Mouse (Mus musculus) C2C12 (cell line): Measurements from ENCODE around the gene Cngb1. TPM values are rescaled to one million over a fixed set of nuclear protein-coding genes. Genes with fewer than 3 reads are reported as not detected.

ENCODE experiments used
- H3K27me3 ChIP-seq: one replicate; pipeline ENCODE4 v1.6.1; 2011; ENCODE audit not compliant: control insufficient read depth, insufficient read depth, insufficient read length
- H3K36me3 ChIP-seq: one replicate; pipeline ENCODE4 v1.6.1; 2011; ENCODE audit not compliant: control insufficient read depth, insufficient read depth
- H3K4me3 ChIP-seq: one replicate; pipeline ENCODE4 v1.5.1; 2011; ENCODE audit warnings: mild to moderate bottlenecking, control low read depth; ENCODE audit not compliant: poor library complexity, insufficient read depth, severe bottlenecking
- H3K79me2 ChIP-seq: one replicate; pipeline ENCODE4 v1.6.1; 2011; ENCODE audit not compliant: control insufficient read depth, insufficient read depth
- H3K79me3 ChIP-seq: one replicate; pipeline ENCODE4 v1.6.1; 2011; ENCODE audit warnings: low read depth, control low read depth
- H3ac ChIP-seq: one replicate; pipeline ENCODE3; 2011; ENCODE audit warnings: low read depth; ENCODE audit not compliant: control insufficient read depth, insufficient read length
- CEBPB ChIP-seq: IDR thresholded peaks from one replicate; pipeline ENCODE4 v1.6.1; 2011; ENCODE audit warnings: low read depth, mild to moderate bottlenecking, control low read depth, moderate library complexity
- CTCF ChIP-seq: IDR thresholded peaks from one replicate; pipeline ENCODE4 v1.5.1; 2011; ENCODE audit not compliant: control insufficient read depth, insufficient read depth, insufficient read length
- FOSL1 ChIP-seq: IDR thresholded peaks from one replicate; pipeline ENCODE4 v1.8.0; 2011; ENCODE audit warnings: mild to moderate bottlenecking, low read length; ENCODE audit not compliant: poor library complexity, insufficient read depth, severe bottlenecking
- MAX ChIP-seq: IDR thresholded peaks from one replicate; pipeline ENCODE4 v1.6.1; 2011; ENCODE audit warnings: mild to moderate bottlenecking, control low read depth
- MYOD1 ChIP-seq: IDR thresholded peaks from one replicate; pipeline ENCODE4 v1.6.1; 2011; ENCODE audit warnings: low read depth; ENCODE audit not compliant: control insufficient read depth, insufficient read length
- MYOG ChIP-seq: IDR thresholded peaks from one replicate; pipeline ENCODE4 v1.6.1; 2011; ENCODE audit not compliant: control insufficient read depth, insufficient read length; ENCODE audit errors: extremely low read depth
- USF1 ChIP-seq: IDR thresholded peaks from one replicate; pipeline ENCODE4 v1.6.1; 2011; ENCODE audit warnings: low read depth, mild to moderate bottlenecking, control low read depth, moderate library complexity
- polyA plus RNA-seq: library from polyadenylated mRNA; unstranded; fragments of >200 nt; fragmentation: generic; extraction: Trizol; gene quantifications from one replicate; pipeline ENCODE4 v1.2.1, GENCODE M21; 2012; ENCODE audit warnings: missing spikeins

Cngb1 gene
- polyA plus RNA-seq, 1 experiment = under 0.01 TPM

DNA sequence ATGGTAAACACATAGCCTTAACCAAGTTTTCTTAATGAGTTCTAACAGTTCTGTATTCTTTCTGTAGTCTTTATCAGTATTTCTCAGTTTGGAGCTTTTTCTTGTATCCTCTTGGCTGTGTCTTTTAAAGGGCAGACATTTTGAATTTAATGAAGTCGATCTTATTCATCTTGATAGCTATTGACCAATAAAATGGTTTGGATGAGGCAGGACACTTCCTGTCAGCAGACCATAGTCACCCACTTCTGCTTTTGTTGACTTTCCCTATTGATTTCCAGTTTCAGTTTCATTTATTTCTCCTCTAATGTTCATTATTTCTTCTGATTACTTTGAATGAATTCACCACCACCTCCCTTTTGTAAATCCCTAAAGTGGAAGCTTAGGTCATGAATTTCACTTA lies 29.3 kb upstream of the Cngb1 start:
- H3K4me3 ChIP-seq = no peak overlapping the region
- TF ChIP-seq MAX (no peak), FOSL1 (no peak), CTCF (no peak), MYOD1 (no peak), USF1 (no peak)
- H3ac ChIP-seq = no peak overlapping the region
- H3K27me3 ChIP-seq = no peaks in the 10 kb centered on the region
- H3K36me3 ChIP-seq = peaks cover 35% of the 10 kb centered on the region
- peaks cover 24% of the 10 kb centered on the region for H3K79me2 ChIP-seq
- peaks cover 1% of the 10 kb centered on the region for H3K79me3 ChIP-seq

DNA sequence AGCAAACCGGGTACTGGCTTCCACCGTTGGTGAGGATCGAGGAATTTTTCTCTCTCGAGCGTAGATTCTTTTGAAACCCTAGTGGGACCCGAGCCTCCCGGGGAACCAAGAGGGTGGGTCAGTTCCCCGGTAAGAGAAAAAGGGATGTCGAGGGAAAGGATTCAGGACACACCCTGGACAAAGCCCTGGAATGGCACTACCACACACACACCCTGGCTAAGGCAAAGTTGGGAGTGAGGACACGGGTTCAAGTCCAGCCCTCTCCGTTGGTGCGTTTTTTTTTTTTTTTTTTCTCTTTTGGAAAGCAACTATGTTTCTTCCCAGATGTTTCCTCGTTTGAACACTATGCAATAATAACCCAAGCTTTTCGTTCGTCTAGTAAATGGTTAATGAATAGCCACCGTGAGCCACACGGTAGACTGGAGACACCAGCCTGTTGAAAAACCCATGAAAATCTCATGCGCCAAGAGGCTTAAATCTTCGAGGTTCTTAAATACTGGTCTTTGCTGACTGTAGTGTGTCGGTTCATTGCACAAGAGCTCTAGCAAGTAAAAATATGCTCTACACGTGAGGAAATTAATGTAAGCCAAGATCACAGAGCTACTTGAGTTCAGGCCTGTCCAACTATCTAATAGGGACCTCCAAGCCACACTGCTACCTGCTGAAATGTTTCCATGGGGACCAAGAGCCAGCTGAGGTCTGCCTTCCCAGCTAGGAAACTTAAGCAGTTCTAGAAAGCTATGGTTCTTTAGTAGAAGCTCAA lies 26.2 kb upstream of the Cngb1 start:
- Histone ChIP-seq H3K4me3 (peak overlapping the region; percentile 79), H3K79me2 (peaks cover 43% of the 10 kb centered on the region), H3K79me3 (peaks cover 12% of the 10 kb centered on the region), H3K36me3 (peaks cover 39% of the 10 kb centered on the region), H3K27me3 (no peaks in the 10 kb centered on the region), H3ac (peak overlapping the region; percentile 55)
- no peak for TF ChIP-seq CTCF

DNA sequence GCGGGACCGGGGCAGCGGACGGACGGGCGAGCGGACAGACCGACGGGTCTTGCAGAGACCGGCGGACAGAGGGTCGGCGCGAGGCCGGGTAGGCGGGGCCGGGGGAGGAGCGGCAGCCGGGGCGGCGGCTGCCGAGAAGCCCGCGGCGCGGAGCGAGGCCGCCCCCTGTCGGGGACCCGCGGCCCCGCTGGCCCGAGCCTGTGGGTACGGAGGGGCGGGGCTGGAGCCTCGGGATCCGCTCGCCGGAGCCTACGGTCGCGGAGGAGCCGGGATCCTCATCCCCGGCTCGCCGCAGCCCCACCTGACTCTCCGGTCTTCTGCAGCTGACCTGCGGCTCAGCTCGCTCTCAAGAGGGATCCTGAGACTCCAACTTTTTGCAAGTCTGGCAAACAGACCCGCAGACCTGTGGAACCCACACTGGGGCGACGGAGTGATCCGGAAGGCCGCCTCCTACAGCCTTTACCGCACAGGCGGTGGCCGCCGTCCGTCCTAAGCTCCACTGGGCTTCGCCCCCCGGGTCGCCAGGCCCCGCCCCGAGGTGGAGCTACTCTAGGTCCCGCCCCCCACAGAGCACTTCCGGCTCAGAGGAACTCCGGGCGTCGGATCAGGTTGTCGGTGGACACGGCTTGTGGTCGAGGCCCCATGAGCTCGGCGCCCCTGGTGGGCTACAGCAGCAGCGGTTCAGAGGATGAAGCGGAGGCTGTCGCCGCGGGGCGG lies 25.5 kb upstream of the Cngb1 start, which contains the start of the genes Zfp319 and Usb1:
Zfp319 (minus strand) TSS at position 231 of the 717 bp plus-strand sequence.
Usb1 (plus strand) TSS at position 565 of the 717 bp plus-strand sequence.
- no peak for TF ChIP-seq MYOG
- TF ChIP-seq CTCF = peak; percentile 90
- TF ChIP-seq MYOD1 = no peak
- no peak for TF ChIP-seq CEBPB
- no peak for TF ChIP-seq USF1
- peak within 1 kb of the TSS; percentile 79 for H3K4me3 ChIP-seq
- H3ac ChIP-seq = peak within 1 kb of the TSS; percentile 99
- H3K79me3 ChIP-seq = peaks cover 12% of the 10 kb centered on the region
- no peaks in the 10 kb centered on the region for H3K27me3 ChIP-seq
- H3K36me3 ChIP-seq = peaks cover 44% of the 10 kb centered on the region
- H3K79me2 ChIP-seq = peaks cover 43% of the 10 kb centered on the region

DNA sequence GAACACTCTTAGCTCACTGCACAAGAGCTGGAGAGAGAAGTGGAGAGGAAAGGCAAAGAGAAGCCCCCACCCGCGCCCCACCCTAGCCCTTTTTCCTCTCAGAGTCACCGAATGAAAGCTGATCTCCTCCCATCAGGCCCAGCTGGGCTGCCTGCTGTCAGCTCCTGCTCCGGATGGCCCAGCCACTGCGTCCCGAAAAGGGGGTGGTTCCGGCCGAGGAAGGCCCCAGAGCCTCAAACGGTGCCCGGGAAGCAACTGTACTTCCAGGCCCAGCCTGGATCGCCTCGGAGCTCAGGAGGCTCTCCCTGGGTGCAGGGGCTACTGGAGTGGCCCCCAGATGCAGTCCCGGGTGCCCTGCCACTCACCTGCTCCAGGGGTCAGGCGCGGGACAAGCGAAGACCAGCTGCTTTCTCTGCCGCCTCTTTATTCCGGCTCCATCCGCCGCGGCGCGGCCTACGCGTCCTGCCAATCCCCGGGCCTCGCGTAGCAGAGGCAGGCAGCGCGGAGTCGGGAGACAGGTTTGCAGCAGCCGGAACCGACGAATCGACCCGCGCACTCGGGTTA lies 24.9 kb upstream of the Cngb1 start:
- Histone ChIP-seq H3K79me3 (peaks cover 12% of the 10 kb centered on the region), H3K36me3 (peaks cover 49% of the 10 kb centered on the region), H3K79me2 (peaks cover 43% of the 10 kb centered on the region), H3K27me3 (no peaks in the 10 kb centered on the region), H3ac (peak overlapping the region; percentile 99), H3K4me3 (peak overlapping the region; percentile 79)
- no peak for TF ChIP-seq CEBPB
- no peak for TF ChIP-seq MAX
- no peak for TF ChIP-seq MYOD1
- TF ChIP-seq FOSL1 = no peak
- TF ChIP-seq USF1 = no peak
- TF ChIP-seq MYOG = no peak
- no peak for TF ChIP-seq CTCF

DNA sequence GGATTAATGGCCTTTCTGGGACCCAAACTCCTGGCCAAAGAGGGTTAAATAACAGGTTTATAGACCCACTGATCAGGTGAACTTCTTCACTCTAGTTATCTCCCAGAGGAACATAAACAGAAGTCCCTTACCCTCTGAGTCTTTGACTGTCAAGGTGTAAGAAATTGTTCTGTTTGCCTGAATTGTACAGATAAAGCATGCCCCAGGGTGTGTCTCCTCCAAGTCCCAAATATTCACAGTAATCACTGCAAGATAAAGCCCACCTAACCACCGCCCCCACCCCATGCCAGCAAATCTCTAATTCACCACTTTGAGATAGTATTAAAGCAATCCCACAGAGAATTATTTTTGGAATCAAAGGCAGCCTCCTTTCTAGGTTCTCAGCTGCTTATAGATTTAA lies 24.0 kb upstream of the Cngb1 start:
- H3K79me2 ChIP-seq = peaks cover 43% of the 10 kb centered on the region
- TF ChIP-seq CTCF (no peak), MAX (no peak), CEBPB (no peak), MYOD1 (no peak), MYOG (no peak)
- H3K4me3 ChIP-seq = peak overlapping the region; percentile 79
- no peaks in the 10 kb centered on the region for H3K27me3 ChIP-seq
- H3K36me3 ChIP-seq = peaks cover 45% of the 10 kb centered on the region
- H3ac ChIP-seq = no peak overlapping the region
- H3K79me3 ChIP-seq = peaks cover 12% of the 10 kb centered on the region
